19 mouse cellular contexts compared by ENCODE assay signal in the genomic region with DNA sequence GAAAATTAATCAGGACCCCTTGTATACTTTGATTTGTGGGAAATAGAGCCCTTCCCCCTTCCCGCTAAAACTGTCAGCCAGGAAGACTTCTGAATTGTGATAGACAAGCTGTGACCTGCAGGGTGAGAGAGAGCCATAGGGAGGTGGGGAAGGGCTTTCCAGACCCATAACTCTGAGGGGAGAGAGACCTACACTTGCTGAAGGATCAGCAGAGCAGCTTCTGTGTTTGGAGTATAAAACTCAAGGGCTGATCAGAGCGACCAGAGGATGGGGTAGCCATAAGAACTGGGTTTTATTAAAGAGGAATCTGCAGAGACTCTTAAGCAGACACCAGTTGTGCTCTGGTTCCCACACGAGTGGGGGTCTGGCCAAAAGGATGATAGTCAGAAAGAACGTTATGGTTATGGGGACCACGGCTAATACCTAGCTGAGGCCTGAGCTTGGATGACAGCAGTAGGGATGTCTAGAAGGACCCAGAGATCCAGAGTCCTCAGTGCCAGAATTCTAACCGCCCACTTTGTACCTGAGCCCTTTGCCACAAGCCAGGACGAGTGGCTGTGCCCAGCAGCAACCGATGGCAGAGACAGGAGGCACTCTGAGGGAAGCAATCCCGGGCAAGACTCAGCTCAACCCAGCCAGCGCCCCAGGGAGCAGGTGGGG. TPM values are rescaled to one million over a fixed set of nuclear protein-coding genes. Genes with fewer than 3 reads are reported as not detected.
"Had no signal": no experiment of that assay in that cellular context is flagged by ENCODE, and none has a peak within 500 bp of the region (broad histone marks: within the 10 kb centered on the region; RNA-seq: fewer than 3 reads in every experiment).

No protein-coding gene starts in this region.

- DNase-seq: kidney, adult 18-20 months; kidney, postnatal 10 days; lung, adult 18-20 months; right cerebral cortex, adult 18-20 months; spleen, adult 18-20 months; thymus, postnatal 36 days had no signal

- H3K27ac ChIP-seq: intestine, embryonic 15.5 days; liver, embryonic 14.5 days had no signal

- H3K36me3 ChIP-seq: intestine, embryonic 15.5 days had no signal

- H3K9ac ChIP-seq: intestine, embryonic 15.5 days; liver, embryonic 14.5 days had no signal

- H3K9me3 ChIP-seq: intestine, embryonic 15.5 days had no signal

RNA-seq across cellular contexts. Expression of a gene that starts 13.0 kb away (rescaled TPM):
- total RNA-seq: liver, adult 2 months; megakaryocyte-erythroid progenitor cell, adult 5-6 weeks; monocyte, adult 5-6 weeks had no signal
- polyA plus RNA-seq: liver, adult 2 months; liver, embryonic 14.5 days; neural tube, embryonic 14.5 days had no signal

RNA-seq across cellular contexts. Expression of a gene that starts 32.6 kb away (rescaled TPM):
- total RNA-seq: liver, adult 2 months; megakaryocyte-erythroid progenitor cell, adult 5-6 weeks had no signal
- polyA plus RNA-seq: neural tube, embryonic 14.5 days had no signal

RNA-seq across cellular contexts. Expression of a gene that starts 50.4 kb away (rescaled TPM):
- total RNA-seq: liver, adult 2 months; megakaryocyte-erythroid progenitor cell, adult 5-6 weeks; monocyte, adult 5-6 weeks had no signal
- polyA plus RNA-seq: kidney, embryonic 14.5 days; limb, embryonic 11.5 days; liver, adult 2 months; lung, embryonic 16.5 days; thymus, postnatal 0 days had no signal

RNA-seq across cellular contexts. Expression of a gene that starts 55.3 kb away (rescaled TPM):
- total RNA-seq: layer of hippocampus, postnatal 25 days; left cerebral cortex, adult 2 months; left cerebral cortex, postnatal 14 days; megakaryocyte-erythroid progenitor cell, adult 5-6 weeks; monocyte, adult 5-6 weeks had no signal
- polyA plus RNA-seq: limb, embryonic 11.5 days; liver, adult 2 months; liver, embryonic 14.5 days; neural tube, embryonic 14.5 days had no signal
